Mouse (Mus musculus) erythroblast, embryonic 14.5 days (primary cell): Measurements from ENCODE around the gene Skap1. TPM values are rescaled to one million over a fixed set of nuclear protein-coding genes. Genes with fewer than 3 reads are reported as not detected.
"Not testable (repeated sequence)": the region's sequence is repeated elsewhere in the genome, so short reads cannot be mapped to it uniquely, and the experiment has no call there.

Experiments
- H3K27me3 ChIP-seq: 2 replicates; pipeline ENCODE4 v1.6.1; 2012; ENCODE audit warnings: inconsistent platforms; ENCODE audit not compliant: control insufficient read depth
- H3K36me3 ChIP-seq: 2 replicates; pipeline ENCODE4 v1.6.1; 2012; ENCODE audit warnings: mild to moderate bottlenecking, inconsistent platforms; ENCODE audit not compliant: control insufficient read depth
- H3K4me1 ChIP-seq: 2 replicates; pipeline ENCODE4 v1.6.1; 2012; ENCODE audit warnings: inconsistent platforms; ENCODE audit not compliant: control insufficient read depth
- H3K4me3 ChIP-seq: replicated peaks from 2 replicates; pipeline ENCODE3; 2012; ENCODE audit warnings: moderate library complexity, mild to moderate bottlenecking, inconsistent platforms
- H3K9me3 ChIP-seq: 2 replicates; pipeline ENCODE4 v1.6.1; 2012; ENCODE audit warnings: low read length, inconsistent platforms, mixed read lengths; ENCODE audit not compliant: control insufficient read depth
- GATA1 ChIP-seq: IDR thresholded peaks from 2 replicates; pipeline ENCODE4 v1.6.1; 2012; ENCODE audit warnings: low read length, inconsistent platforms, mixed read lengths
- TAL1 ChIP-seq: IDR thresholded peaks from 3 replicates; pipeline ENCODE4 v1.6.1; 2012; ENCODE audit warnings: low read length, inconsistent platforms, mixed read lengths
- polyA plus RNA-seq: library from polyadenylated mRNA; stranded (reverse); fragments of >175 nt; gene quantifications from 2 replicates; pipeline ENCODE4 v1.2.3, GENCODE M21; 2012

Skap1 gene
- polyA plus RNA-seq, 1 experiment, result not detected

DNA sequence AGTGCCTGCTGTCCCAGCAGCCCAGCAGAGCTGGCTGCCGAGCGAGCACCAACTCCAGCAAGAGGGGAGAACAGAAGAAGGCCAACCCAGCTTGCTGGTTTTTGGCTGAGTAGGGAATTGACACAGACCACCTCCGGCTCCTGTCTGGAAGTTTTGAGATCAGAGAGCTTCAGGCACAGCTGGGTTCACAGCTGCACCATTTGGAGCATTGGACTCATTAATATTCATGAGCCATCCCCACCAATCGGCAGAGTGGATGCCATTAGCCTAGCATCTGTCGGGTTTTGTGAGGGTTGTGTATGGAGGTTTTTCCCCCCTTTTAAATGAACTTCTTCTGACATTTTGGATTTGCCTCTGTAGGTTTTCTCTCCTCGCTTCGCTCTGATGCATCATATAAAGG, 302.7 kb downstream of the Skap1 start:
- H3K9me3 ChIP-seq, result no peaks in the 10 kb centered on the region
- H3K4me3 ChIP-seq, result no peak overlapping the region
- no peaks in the 10 kb centered on the region for H3K27me3 ChIP-seq
- peaks cover 50% of the 10 kb centered on the region for H3K36me3 ChIP-seq
- H3K4me1 ChIP-seq, result no peaks in the 10 kb centered on the region
- TF ChIP-seq TAL1 (no peak), GATA1 (no peak)

DNA sequence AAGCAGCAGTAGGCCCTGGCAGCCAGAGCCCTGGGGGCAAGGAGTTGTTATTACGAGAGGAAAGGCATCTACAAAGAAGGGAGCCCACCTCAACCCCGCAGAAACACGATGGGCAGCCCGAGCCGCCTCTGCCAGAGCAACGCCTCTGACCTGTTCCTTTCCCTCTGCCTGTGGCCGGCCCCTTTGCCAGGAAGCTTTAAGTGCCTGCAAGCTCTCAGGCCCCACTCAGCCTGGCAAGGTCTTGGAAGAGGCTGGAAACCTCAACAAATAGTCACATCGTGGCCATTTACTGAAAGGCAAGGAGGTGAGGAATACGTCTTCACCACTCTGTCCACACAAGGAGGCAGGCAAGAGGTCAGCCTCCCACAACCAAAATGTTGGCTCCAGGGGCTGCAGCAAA, 303.8 kb downstream of the Skap1 start:
- Histone ChIP-seq H3K36me3 (peaks cover 62% of the 10 kb centered on the region), H3K27me3 (no peaks in the 10 kb centered on the region), H3K4me1 (no peaks in the 10 kb centered on the region), H3K4me3 (no peak overlapping the region), H3K9me3 (no peaks in the 10 kb centered on the region)
- TF ChIP-seq TAL1, result no peak
- TF ChIP-seq GATA1, result no peak

DNA sequence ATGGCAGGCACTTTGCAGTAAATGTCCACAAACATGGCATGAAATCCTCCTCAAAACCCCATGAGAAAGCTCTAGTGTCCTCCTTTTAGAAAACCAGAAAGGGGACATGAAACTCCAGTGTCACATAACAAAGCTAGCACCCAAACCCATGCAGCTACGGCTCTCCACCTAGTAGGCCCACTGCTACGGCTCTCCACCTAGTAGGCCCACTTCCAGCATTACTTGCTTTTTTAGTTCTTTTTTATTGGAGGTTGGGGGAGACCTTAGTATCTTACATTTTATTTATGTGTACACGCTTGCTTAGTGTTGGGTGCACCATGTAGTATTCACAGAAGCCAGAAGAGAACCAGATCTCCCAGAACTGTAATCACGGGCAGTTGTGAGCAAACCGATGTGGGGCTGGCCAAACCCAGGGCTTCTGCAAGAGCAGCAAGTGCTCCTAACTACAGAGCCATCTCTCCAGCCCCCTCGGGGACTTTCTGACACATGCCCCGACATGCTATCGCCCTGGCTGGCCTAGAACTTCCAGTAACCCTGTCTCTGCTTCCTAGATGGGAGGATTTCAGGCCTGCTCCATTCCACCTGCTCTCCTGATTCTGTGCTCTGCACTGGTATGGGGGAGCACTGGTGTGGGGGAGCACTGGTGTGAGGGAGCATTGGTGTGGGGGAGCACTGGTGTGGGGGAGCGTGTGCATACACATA, 307.0 kb downstream of the Skap1 start:
- H3K9me3 ChIP-seq, result no peaks in the 10 kb centered on the region
- peaks cover 76% of the 10 kb centered on the region for H3K36me3 ChIP-seq
- no peaks in the 10 kb centered on the region for H3K27me3 ChIP-seq
- H3K4me3 ChIP-seq, result no peak overlapping the region
- peaks cover 14% of the 10 kb centered on the region for H3K4me1 ChIP-seq
- TF ChIP-seq GATA1, result no peak
- TF ChIP-seq TAL1, result no peak

DNA sequence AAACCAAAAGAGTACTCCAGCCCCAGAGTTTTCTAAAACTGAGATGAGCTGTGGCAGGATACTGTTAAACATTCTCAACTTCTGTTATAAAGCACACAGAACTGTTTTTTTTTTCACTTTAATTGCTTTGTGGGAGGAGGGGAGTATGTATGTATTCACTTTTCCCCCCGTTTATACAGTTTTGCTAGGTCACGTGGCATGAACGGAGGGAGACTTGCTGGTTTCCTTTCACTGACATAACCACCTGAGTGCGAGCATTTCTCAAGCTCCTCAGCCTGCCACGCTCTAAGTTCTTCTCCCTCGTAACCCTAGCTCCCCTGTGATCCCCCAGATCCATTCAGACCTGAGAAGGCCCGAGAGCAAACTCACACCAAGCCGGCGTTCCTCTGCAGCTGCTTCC, 308.0 kb downstream of the Skap1 start:
- H3K4me1 ChIP-seq, result peaks cover 23% of the 10 kb centered on the region
- TF ChIP-seq TAL1 (no peak), GATA1 (no peak)
- H3K27me3 ChIP-seq, result no peaks in the 10 kb centered on the region
- no peak overlapping the region for H3K4me3 ChIP-seq
- peaks cover 72% of the 10 kb centered on the region for H3K36me3 ChIP-seq
- H3K9me3 ChIP-seq, result no peaks in the 10 kb centered on the region

DNA sequence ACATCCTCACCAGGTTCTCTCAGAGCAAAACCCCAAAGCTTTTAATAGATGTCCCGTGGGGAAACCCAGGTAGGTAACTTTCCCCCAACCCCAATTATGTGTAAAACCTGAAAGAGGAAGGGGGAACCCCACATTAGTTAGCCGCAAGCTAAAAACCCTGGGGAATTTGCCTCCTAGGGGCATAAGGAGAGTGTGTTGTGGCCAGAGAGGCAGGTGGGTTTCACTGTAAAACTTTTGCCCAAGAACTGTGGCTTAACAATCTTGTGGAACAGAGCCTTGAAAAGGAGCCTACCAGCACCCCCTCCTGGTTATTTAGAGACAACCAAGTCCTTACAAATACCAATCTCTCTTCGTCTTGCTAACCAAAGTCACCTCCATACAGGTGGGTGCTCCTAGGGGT, 310.1 kb downstream of the Skap1 start:
- peaks cover 32% of the 10 kb centered on the region for H3K4me1 ChIP-seq
- H3K9me3 ChIP-seq, result no peaks in the 10 kb centered on the region
- H3K36me3 ChIP-seq, result peaks cover 51% of the 10 kb centered on the region
- no peak overlapping the region for H3K4me3 ChIP-seq
- TF ChIP-seq GATA1 (no peak), TAL1 (no peak)
- no peaks in the 10 kb centered on the region for H3K27me3 ChIP-seq

DNA sequence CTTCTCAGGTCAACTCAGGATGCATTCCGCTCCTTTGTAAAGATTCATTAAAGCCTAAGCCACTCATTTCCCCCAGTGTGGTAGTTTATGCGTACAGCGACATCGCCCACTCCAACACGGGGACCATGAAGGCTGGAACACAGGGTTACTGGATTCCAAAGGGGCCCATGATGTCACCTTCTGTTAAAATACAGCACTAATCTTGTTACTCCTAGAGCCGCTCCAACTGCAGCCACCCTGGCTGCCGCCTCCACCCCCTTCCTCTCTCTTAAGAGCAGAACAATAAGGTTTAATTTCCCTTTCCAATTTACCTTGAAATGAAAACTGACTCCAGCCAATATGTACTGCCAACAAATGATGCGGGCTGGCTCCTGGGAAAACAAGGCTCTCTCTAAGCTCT, 310.7 kb downstream of the Skap1 start:
- H3K9me3 ChIP-seq, result no peaks in the 10 kb centered on the region
- TF ChIP-seq GATA1 (no peak), TAL1 (no peak)
- no peak overlapping the region for H3K4me3 ChIP-seq
- no peaks in the 10 kb centered on the region for H3K27me3 ChIP-seq
- peaks cover 32% of the 10 kb centered on the region for H3K4me1 ChIP-seq
- peaks cover 46% of the 10 kb centered on the region for H3K36me3 ChIP-seq

DNA sequence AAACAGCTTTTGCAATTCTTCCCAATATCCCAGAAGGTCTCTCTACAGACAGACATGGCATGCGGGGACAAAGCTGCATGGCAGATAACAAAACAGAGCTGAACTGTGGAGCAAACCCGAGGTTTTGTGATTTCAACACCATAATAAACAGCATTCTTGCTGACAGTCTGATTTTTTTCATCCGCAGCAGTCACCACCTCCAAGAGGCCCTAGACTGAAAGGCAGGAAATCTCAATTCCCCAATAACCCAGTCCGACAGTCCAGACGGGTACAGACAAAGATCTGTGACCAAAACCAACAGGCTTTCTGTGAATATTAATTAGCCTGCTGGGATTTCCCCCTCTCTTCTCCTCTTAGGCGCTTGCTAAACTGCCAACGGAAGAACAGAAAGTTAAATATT, 311.3 kb downstream of the Skap1 start:
- no peak for TF ChIP-seq TAL1
- TF ChIP-seq GATA1, result no peak
- Histone ChIP-seq H3K9me3 (no peaks in the 10 kb centered on the region), H3K27me3 (no peaks in the 10 kb centered on the region), H3K36me3 (peaks cover 40% of the 10 kb centered on the region), H3K4me1 (peaks cover 32% of the 10 kb centered on the region), H3K4me3 (no peak overlapping the region)

DNA sequence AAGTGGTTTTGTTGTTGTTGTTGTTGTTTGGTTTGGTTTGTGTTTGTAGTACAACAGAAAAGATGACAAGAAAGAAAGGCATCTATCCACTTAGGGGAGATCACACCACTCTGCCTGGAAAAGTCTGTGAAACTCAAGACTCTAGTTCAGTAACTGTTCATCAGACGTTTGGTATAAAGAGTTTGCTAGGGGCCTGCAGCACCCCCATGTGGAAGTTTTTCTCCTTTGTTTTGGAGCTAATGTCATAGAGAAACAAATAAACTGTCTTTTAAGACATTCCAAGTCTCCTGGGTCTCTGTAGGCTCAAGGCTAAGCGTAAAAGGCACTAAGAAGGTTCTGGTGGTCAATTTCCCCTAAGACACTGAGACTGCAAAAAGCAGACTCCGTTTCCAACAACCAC, 311.7 kb downstream of the Skap1 start:
- Histone ChIP-seq H3K36me3 (peaks cover 36% of the 10 kb centered on the region), H3K27me3 (no peaks in the 10 kb centered on the region), H3K4me3 (peak overlapping the region; percentile 73), H3K9me3 (no peaks in the 10 kb centered on the region), H3K4me1 (peaks cover 32% of the 10 kb centered on the region)
- TF ChIP-seq GATA1 (no peak), TAL1 (no peak)

DNA sequence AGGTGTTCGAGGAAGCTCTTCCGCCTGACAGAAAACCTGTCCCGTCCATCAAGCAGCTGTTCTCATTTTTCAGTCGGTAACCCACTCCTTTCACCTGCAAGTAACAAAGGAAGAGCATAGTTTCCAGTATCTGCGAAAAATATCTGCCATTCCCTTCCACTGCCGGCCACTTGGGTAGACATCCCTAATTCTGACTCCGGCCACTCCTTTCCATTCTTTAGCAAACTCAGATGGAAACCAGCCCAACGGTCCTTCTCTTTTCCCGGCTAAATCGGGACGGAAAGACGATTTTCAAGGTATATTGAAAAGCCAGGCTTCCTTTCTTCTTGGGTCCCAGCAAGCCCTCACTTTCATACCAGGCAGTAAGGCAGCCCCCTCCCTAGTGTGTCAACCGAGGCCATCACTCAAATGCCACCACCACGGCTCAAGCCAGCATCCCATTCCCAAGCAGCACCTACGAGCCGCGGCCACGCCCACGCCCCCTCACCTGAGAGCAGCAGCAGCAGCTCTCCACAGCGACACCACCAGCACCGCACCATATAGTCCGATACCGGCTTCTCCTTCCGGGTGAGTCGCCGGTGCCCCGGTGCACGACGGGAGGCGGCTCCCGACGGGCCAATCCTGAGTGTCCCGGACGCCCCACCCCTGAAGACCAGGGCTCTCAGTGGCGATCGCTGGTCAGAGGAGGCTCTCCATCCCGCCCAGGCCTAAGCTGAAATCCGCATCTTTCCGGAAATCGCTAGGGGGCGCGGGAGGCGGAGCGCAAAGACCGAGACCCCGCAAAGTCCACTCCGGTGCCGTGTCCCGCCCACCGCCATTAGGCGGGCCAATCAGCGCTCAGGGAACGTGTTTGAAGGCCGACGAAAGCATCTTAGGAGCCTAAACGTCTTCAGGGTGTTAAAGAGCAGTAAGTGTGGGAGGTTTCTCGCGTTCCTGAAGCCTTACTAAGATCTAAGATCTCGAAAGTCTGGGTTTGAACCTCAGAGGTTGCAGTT, 312.9 kb downstream of the Skap1 start, which contains the start of gene Snx11:
Gene Snx11, minus strand, starts transcription at position 592 of the 995 bp plus-strand sequence.
- no peaks in the 10 kb centered on the region for H3K9me3 ChIP-seq
- H3K27me3 ChIP-seq, result no peaks in the 10 kb centered on the region
- peaks cover 24% of the 10 kb centered on the region for H3K36me3 ChIP-seq
- H3K4me1 ChIP-seq, result peaks cover 32% of the 10 kb centered on the region
- peak within 1 kb of the TSS; percentile 73 for H3K4me3 ChIP-seq
- TF ChIP-seq GATA1, result no peak
- TF ChIP-seq TAL1, result no peak

DNA sequence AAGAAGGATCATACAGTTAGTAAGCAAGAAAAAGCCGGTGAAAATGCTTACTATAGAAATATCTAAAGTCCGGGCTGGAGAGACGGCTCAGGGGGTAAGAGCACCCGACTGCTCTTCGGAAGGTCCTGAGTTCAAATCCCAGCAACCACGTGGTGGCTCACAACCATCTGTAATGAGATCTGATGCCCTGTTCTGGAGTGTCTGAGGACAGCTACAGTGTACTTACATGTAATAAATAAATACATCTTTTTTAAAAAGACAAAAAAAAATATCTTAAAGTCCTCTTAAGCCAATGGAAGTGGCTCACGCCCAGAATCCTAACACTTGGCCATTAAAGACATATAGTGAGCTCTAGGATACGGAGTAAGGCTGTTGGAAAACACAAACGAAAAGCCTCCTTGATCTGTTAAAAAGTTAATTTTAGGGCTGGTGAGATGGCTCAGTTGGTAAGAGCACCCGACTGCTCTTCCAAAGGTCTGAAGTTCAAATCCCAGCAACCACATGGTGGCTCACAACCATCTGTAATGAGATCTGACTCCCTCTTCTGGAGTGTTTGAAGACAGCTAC, 313.8 kb downstream of the Skap1 start:
- Histone ChIP-seq H3K4me3 (peak overlapping the region; percentile 73), H3K36me3 (peaks cover 16% of the 10 kb centered on the region), H3K4me1 (peaks cover 32% of the 10 kb centered on the region)
- not testable (repeated sequence) for H3K27me3 ChIP-seq, H3K9me3 ChIP-seq
